Mouse (Mus musculus): ENCODE data around the gene Mark2. TPM values are rescaled to one million over a fixed set of nuclear protein-coding genes. Genes with fewer than 3 reads are reported as not detected.

Mark2 gene
- polyA plus RNA-seq, 1 experiment from 2014 or later = 38.2 TPM

- Histone ChIP-seq H3K4me1 (peaks cover 10% of the 10 kb centered on the region), H3K9me3 (no peaks in the 10 kb centered on the region), H3K27me3 (no peaks in the 10 kb centered on the region), H3K4me3 (no peak overlapping the region), H3K9ac (no peak overlapping the region), H3K27ac (no peak overlapping the region), H3K4me2 (replicated peaks) (no peak overlapping the region), H3K36me3 (peaks cover 3% of the 10 kb centered on the region; the same call in 1 of the 2 replicates)
- 78% methylated on average over 4 of the region's 4 CpGs for WGBS
- no peak for ATAC-seq (ENCODE audit: low FRiP score, low read depth)
Observed at GRCm38 (mm10) chr19:7317716-7318115, 23.9 kb downstream of the Mark2 start.

GRCm38 (mm10) chr19:7316822-7317221 lies 24.8 kb downstream of the Mark2 start:
- Histone ChIP-seq H3K9me3 (no peaks in the 10 kb centered on the region), H3K27ac (no peak overlapping the region), H3K4me2 (replicated peaks) (no peak overlapping the region), H3K4me1 (peaks cover 12% of the 10 kb centered on the region), H3K27me3 (no peaks in the 10 kb centered on the region), H3K9ac (no peak overlapping the region), H3K36me3 (peaks cover 3% of the 10 kb centered on the region; the same call in 1 of the 2 replicates), H3K4me3 (no peak overlapping the region)
- ATAC-seq (ENCODE audit: low FRiP score, low read depth) = no peak
- WGBS = 77% methylated on average over 4 of the region's 4 CpGs

GRCm38 (mm10) chr19:7315587-7315984 lies 26.1 kb downstream of the Mark2 start:
- Histone ChIP-seq H3K27me3 (no peaks in the 10 kb centered on the region), H3K4me1 (peaks cover 25% of the 10 kb centered on the region), H3K4me2 (replicated peaks) (no peak overlapping the region), H3K9ac (no peak overlapping the region), H3K4me3 (no peak overlapping the region), H3K27ac (no peak overlapping the region), H3K36me3 (peaks cover 3% of the 10 kb centered on the region; the same call in 1 of the 2 replicates), H3K9me3 (no peaks in the 10 kb centered on the region)
- no peak for ATAC-seq (ENCODE audit: low FRiP score, low read depth)
- WGBS = 94% methylated on average over 4 of the region's 4 CpGs

GRCm38 (mm10) chr19:7314976-7315586 lies 26.6 kb downstream of the Mark2 start:
- Histone ChIP-seq H3K9ac (no peak overlapping the region), H3K27ac (no peak overlapping the region), H3K4me2 (replicated peaks) (no peak overlapping the region), H3K9me3 (no peaks in the 10 kb centered on the region), H3K4me3 (no peak overlapping the region), H3K4me1 (peaks cover 26% of the 10 kb centered on the region), H3K36me3 (peaks cover 3% of the 10 kb centered on the region; the same call in 1 of the 2 replicates), H3K27me3 (no peaks in the 10 kb centered on the region)
- no peak for ATAC-seq (ENCODE audit: low FRiP score, low read depth)
- WGBS = 88% methylated on average over 8 of the region's 8 CpGs

GRCm38 (mm10) chr19:7313660-7314059 lies 28.0 kb downstream of the Mark2 start:
- Histone ChIP-seq H3K4me3 (no peak overlapping the region), H3K27me3 (no peaks in the 10 kb centered on the region), H3K36me3 (no peaks in the 10 kb centered on the region), H3K4me2 (replicated peaks) (no peak overlapping the region), H3K27ac (no peak overlapping the region), H3K9ac (no peak overlapping the region), H3K9me3 (no peaks in the 10 kb centered on the region), H3K4me1 (peaks cover 39% of the 10 kb centered on the region)
- ATAC-seq (ENCODE audit: low FRiP score, low read depth) = no peak
- whole genome bisulfite sequencing = 86% methylated on average over 2 of the region's 2 CpGs

- Histone ChIP-seq H3K9me3 (no peaks in the 10 kb centered on the region), H3K4me2 (replicated peaks) (no peak overlapping the region)
Observed at GRCm38 (mm10) chr19:7311306-7311705, 30.4 kb downstream of the Mark2 start.

GRCm38 (mm10) chr19:7310704-7311103 lies 31.0 kb downstream of the Mark2 start:
- no peak overlapping the region for H3K4me3 ChIP-seq
- peak overlapping the region; percentile 39 for H3K27ac ChIP-seq
- H3K4me1 ChIP-seq = peaks cover 58% of the 10 kb centered on the region

More at GRCm38 (mm10) chr19:7311306-7311705, 30.4 kb downstream of the Mark2 start:
- H3K36me3 ChIP-seq = no peaks in the 10 kb centered on the region; the same call in 1 of the 2 replicates
- H3K27me3 ChIP-seq = no peaks in the 10 kb centered on the region
- peak overlapping the region; percentile 39 for H3K27ac ChIP-seq
- no peak for ATAC-seq (ENCODE audit: low FRiP score, low read depth)
- 45% methylated on average over 10 of the region's 10 CpGs for WGBS
- peaks cover 58% of the 10 kb centered on the region for H3K4me1 ChIP-seq
- no peak overlapping the region for H3K9ac ChIP-seq
- no peak overlapping the region for H3K4me3 ChIP-seq

GRCm38 (mm10) chr19:7309738-7310330 lies 31.8 kb downstream of the Mark2 start:
- no peak overlapping the region for H3K27ac ChIP-seq
- ATAC-seq (ENCODE audit: low FRiP score, low read depth) = no peak
- no peaks in the 10 kb centered on the region for H3K9me3 ChIP-seq
- H3K4me2 ChIP-seq (replicated peaks) = no peak overlapping the region
- H3K4me1 ChIP-seq = peaks cover 61% of the 10 kb centered on the region
- H3K36me3 ChIP-seq = no peaks in the 10 kb centered on the region; the same call in none of the 2 replicates
- no peaks in the 10 kb centered on the region for H3K27me3 ChIP-seq
- no peak overlapping the region; the same call in 1 of the 2 replicates for H3K9ac ChIP-seq
- H3K4me3 ChIP-seq = no peak overlapping the region
- WGBS = 74% methylated on average over 2 of the region's 2 CpGs

More at GRCm38 (mm10) chr19:7310704-7311103, 31.0 kb downstream of the Mark2 start:
- Histone ChIP-seq H3K9ac (peak overlapping the region; percentile 31; the same call in 1 of the 2 replicates), H3K9me3 (no peaks in the 10 kb centered on the region), H3K36me3 (no peaks in the 10 kb centered on the region; the same call in none of the 2 replicates), H3K27me3 (no peaks in the 10 kb centered on the region), H3K4me2 (replicated peaks) (peak overlapping the region; percentile 28; the same call in 1 of the 2 replicates)
- WGBS = 16% methylated on average over 5 of the region's 5 CpGs
- ATAC-seq (ENCODE audit: low FRiP score, low read depth) = peak; percentile 45; the same call in 1 of the 2 replicates

- H3K27me3 ChIP-seq = no peaks in the 10 kb centered on the region
- peaks cover 57% of the 10 kb centered on the region for H3K4me1 ChIP-seq
- H3K4me3 ChIP-seq = no peak overlapping the region
- no peaks in the 10 kb centered on the region; the same call in none of the 2 replicates for H3K36me3 ChIP-seq
- H3K4me2 ChIP-seq (replicated peaks) = no peak overlapping the region
- ATAC-seq (ENCODE audit: low FRiP score, low read depth) = no peak
- H3K27ac ChIP-seq = peak overlapping the region; percentile 22; the same call in 1 of the 2 replicates
- H3K9me3 ChIP-seq = no peaks in the 10 kb centered on the region
- WGBS = 58% methylated on average over 8 of the region's 8 CpGs
- 0 out of 2 replicates have a peak overlapping the region, but pooled peaks have one; percentile 3 for H3K9ac ChIP-seq
Observed at GRCm38 (mm10) chr19:7307995-7308770, 33.5 kb downstream of the Mark2 start.

GRCm38 (mm10) chr19:7306968-7307367 lies 34.7 kb downstream of the Mark2 start:
- no peak overlapping the region for H3K9ac ChIP-seq
- no peak for ATAC-seq (ENCODE audit: low FRiP score, low read depth)
- 77% methylated on average over 3 of the region's 3 CpGs for WGBS
- no peak overlapping the region for H3K4me3 ChIP-seq
- H3K27me3 ChIP-seq = no peaks in the 10 kb centered on the region
- H3K27ac ChIP-seq = no peak overlapping the region
- H3K4me2 ChIP-seq (replicated peaks) = no peak overlapping the region
- no peaks in the 10 kb centered on the region; the same call in none of the 2 replicates for H3K36me3 ChIP-seq
- no peaks in the 10 kb centered on the region for H3K9me3 ChIP-seq
- peaks cover 57% of the 10 kb centered on the region for H3K4me1 ChIP-seq

GRCm38 (mm10) chr19:7305380-7306310 lies 36.0 kb downstream of the Mark2 start:
- no peak overlapping the region for H3K4me2 ChIP-seq (replicated peaks)
- H3K36me3 ChIP-seq = no peaks in the 10 kb centered on the region; the same call in none of the 2 replicates
- H3K4me1 ChIP-seq = peaks cover 44% of the 10 kb centered on the region
- no peaks in the 10 kb centered on the region for H3K9me3 ChIP-seq
- no peak overlapping the region for H3K9ac ChIP-seq
- ATAC-seq (ENCODE audit: low FRiP score, low read depth) = no peak
- 0 out of 2 replicates have a peak overlapping the region, but pooled peaks have one; percentile 39 for H3K27ac ChIP-seq
- 81% methylated on average over 10 of the region's 11 CpGs for WGBS
- H3K4me3 ChIP-seq = no peak overlapping the region
- H3K27me3 ChIP-seq = no peaks in the 10 kb centered on the region

Measured in limb, embryonic 13.5 days (tissue).